Mouse (Mus musculus): Measurements from ENCODE around the gene Ckmt1. TPM values are rescaled to one million over a fixed set of nuclear protein-coding genes. Genes with fewer than 3 reads are reported as not detected.
"Not testable (repeated sequence)": the region's sequence is repeated elsewhere in the genome, so short reads cannot be mapped to it uniquely, and the experiment has no call there.

The Ckmt1 gene
- total RNA-seq (2022) = 100 to 1,000 TPM; 418 to 426 (median 425) TPM

GRCm38 (mm10) chr2:121357494-121357893, at the start of gene Ckmt1:
Gene Ckmt1 (plus strand): TSS chr2:121357714.
- no peak for DNase-seq (ENCODE audit: low spot score in 2 of 2)

DNA sequence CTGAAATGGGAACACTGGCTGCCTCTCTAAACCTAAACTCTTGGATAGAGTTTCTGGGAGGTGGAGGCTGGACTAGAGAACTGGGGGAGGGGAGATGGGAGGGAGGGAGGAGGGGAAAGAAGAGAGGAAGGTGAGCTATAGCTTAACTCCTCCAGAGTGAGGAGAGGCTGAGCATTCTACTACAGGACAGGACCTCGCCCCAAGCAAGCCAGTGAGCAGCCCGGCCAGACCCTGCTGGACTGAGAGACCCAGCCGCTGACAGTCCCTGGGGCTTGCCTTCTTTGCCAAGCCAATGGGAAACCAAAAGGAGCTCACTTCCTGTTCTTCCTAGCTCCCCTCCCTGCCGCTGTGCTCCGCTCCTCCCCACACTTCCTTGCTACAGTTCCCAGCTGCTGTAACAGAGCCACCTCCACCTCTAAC, 48.5 kb upstream of the Ckmt1 start:
- peak in 1 of 2 experiments; percentile 45 for DNase-seq (ENCODE audit: low spot score in 2 of 2)

DNA sequence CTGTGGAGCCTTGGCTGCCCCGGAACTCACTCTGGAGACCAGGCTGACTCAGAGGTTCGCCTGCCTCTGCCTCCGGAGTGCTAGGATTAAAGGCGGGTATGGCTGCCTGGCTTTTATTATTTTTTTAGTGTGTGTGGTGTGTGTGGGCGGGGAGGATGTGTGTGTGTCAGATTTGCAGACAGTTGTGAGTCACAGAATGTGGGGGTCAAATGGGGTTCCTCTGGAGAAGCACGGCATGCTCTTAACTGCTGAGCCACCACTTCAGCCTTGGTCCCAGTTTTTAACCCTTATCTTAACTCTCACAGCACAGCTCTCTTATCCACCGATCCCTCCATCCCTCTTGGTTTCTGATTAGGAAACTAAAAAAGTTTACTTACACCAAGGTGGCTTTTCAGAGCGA, 41.2 kb upstream of the Ckmt1 start:
- DNase-seq (ENCODE audit: low spot score in 2 of 2) = peak in 1 of 2 experiments; percentile 16

DNA sequence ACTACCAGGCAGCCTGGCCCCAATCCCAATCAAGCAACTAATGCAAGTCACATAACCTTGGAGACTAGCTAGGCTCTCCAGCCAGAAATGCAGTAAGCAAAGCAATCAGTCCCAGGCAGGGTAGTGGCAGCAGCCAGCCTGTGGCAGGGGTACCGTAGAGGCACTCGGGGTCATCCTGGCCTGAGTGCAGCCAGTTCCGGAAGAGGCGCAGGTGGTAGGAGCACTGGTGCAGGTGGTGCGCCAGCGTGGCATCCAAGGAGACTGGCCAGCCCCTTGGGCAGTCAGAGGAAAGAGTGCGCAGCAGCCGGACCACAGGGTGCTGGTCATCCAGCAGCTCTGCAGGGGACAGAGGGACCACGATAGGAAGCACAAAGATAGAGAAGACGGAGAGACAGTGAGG, 34.5 kb upstream of the Ckmt1 start:
- DNase-seq (ENCODE audit: low spot score in 2 of 2) = no peak

DNA sequence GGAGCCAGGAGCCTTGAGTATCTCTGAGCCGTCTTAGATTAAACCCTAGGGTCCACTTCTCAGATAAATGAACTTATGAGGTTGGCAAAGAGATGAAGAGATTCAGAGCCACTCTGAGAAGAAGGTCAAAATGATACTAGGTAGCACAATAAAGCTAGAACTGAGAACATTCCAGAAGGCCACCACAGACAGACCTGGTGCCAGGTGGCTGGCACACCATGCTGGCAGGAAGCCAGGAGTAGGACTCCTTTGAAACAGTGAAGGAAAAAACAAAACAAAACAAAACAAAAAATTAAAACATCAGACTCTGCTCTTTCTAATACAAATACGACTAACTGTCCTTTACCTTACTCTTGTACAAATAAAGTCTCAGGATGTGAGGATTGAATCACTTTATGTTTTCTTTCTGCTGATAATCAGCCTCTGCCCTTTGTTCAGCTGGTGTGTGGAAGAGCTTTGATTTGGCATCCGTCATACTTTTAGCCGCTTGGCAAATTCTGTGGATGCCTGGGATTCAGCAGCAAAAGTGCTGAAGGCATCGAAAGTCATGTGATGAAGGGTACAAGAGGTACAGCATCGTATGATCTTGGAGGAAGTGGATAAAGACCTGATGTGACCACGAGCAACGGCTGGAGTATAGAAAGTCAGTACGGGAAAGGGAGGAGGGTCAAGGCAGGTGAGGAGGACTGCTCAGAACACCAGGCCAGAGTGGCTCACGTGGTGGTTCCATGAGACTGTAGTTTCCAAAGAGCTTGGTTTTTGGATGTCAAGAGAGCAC, 33.6 kb upstream of the Ckmt1 start:
- no peak for DNase-seq (ENCODE audit: low spot score in 2 of 2)

DNA sequence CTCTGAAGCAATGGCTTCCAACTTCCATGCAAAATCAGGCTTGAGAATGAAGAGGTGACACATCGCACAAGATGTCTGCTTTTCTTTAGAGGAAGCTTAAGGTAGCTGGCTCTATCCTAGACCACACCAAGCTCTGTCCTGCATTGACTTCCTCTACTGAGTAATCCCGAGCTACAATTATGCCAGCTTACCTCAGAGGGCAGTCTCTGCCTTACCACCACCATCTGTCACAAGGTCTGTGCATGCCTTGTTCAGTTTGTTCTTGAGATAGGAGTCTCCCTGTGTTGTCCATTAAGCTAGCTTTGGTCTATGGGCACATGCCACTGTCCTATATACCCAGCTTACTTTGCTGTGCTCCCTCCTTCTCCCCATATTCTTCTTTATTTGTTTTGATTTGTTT, 28.0 kb upstream of the Ckmt1 start:
- no peak for DNase-seq (ENCODE audit: low spot score in 2 of 2)

DNA sequence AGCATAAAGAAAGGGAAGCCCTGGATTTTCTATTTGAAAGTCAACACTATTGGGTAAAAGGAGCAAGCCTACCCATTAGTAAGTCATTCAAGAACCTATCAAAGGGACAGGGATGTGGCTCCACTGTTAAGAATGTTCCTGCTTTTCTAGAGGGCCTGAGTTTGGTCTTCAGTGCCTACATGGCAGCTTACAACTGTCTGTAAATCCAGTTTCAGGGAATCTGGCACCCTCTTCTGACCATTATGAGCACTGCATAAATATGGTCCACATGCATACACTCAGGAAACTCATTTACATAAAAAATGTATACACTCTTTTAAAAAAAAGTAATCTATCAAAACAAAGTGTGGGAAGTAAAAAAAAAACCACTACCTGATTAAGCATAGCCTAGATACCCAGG, 18.5 kb upstream of the Ckmt1 start:
- DNase-seq (ENCODE audit: low spot score in 2 of 2) = no peak

- DNase-seq (ENCODE audit: low spot score in 2 of 2) = no peak
These were observed 4.4 kb upstream of the Ckmt1 start for GRCm38 (mm10) chr2:121353156-121353555.

GRCm38 (mm10) chr2:121354378-121354777, 3.1 kb upstream of the Ckmt1 start:
- no peak for DNase-seq (ENCODE audit: low spot score in 2 of 2)

DNA sequence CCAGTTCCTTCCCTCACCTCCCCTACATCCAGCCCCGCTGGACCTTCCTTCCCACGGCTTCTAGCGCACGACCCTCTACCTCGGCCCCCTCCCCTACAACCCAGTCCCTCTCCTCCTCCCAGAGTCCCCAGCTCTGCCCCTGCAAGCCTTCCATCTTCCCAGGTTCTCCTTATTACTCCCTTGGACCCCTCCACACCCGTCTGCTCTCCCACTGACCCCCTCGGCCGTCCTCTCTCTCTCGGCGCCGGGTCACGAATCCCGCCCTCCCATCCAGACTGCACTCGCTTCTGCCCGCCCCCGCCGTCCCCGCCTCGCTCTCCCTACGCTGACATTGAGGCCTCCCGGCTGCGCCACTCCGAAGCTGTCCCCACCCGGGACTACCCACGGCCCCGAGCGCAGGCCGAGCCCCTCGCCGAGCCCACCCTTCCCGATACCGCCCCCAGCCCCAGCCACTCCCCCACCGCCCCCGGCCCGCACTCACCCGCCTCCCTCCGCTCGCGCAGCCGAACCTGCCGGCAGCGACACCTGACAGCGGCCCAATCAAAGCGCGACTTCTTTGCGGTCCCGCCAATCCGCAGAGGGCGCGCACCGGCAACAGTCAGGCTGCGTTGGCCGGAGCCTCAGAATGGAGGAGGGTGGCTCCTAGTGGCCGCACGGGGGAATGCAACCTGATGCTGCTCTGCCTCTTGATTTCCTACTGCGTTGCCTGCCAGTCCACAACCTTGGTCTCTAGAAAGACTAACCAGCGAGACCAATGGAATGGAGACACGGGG, 2.5 kb upstream of the Ckmt1 start, which contains the start of gene Ppip5k1:
TSS of gene Ppip5k1 (minus strand) at position 577 of the 773 bp plus-strand sequence.
- peak; percentile 96 to 97 for DNase-seq (ENCODE audit: low spot score in 2 of 2)

DNA sequence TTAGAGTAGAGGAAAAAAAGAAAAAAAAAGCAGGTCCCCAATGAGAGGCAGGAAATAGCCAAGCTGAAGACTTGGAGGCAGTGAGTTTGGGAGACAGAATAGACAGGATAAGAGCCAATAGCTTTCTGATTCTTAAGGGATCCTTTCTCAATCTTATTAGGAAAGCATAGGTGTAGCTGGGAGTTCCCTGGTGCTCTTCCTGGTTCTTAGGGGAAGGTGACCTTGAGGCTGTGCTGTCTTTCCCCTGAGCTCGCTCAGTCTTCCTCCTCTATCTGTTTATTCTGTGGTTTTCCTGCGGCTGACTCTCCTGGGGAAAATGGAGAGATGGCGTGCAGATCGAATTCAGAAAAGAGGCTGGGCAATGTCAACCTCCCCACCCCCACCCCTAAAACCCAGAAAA, 447 bp downstream of the Ckmt1 start:
- DNase-seq (ENCODE audit: low spot score in 2 of 2) = no peak

- peak; percentile 68 to 88 for DNase-seq (ENCODE audit: low spot score in 2 of 2)
These were observed 867 bp downstream of the Ckmt1 start for GRCm38 (mm10) chr2:121358381-121358780.

GRCm38 (mm10) chr2:121359461-121359860, 1.9 kb downstream of the Ckmt1 start:
- no peak for DNase-seq (ENCODE audit: low spot score in 2 of 2)

DNA sequence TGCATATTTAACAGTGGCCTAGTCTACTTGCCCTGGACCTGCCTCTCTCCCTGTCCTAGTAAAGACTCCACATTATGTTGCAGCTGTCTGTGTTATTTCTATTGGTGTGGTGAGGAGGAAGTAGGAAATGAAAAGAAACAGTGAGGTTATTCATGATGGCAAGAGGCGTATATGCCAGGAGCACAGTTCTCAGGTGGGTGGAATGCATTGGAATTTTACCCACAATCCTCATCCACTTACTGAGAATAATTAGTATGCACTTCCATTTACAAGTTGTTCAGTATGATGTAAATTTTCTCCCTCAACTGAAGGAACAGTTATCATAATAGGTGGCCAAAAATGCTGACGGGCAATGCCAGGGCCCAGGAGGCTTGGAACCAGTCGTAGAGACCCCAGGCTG, 6.1 kb downstream of the Ckmt1 start:
- DNase-seq (ENCODE audit: low spot score in 2 of 2) = no peak

DNA sequence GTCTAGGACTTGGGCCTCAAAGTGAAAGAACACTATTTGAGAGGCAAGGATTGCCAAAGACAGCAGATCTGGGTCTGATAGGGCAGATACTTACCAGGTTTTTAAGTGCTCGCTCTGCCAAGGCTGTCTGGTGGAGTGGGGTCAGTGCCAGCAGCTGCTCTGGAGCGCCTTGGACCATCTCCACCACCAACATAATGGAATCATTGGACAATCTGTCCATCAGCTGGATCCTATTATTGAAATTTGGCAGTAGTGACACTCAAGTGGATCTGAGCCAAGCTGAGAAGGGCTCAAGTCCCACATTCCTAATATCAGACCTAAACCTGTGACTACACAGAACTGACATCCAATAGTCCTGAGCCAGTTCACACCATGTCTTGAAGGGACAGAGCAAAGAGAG, 11.3 kb downstream of the Ckmt1 start:
- DNase-seq (ENCODE audit: low spot score in 2 of 2) = no peak

GRCm38 (mm10) chr2:121370921-121371320, 13.4 kb downstream of the Ckmt1 start:
- no peak for DNase-seq (ENCODE audit: low spot score in 2 of 2)

GRCm38 (mm10) chr2:121372266-121372665, 14.8 kb downstream of the Ckmt1 start:
- no peak for DNase-seq (ENCODE audit: low spot score in 2 of 2)

DNA sequence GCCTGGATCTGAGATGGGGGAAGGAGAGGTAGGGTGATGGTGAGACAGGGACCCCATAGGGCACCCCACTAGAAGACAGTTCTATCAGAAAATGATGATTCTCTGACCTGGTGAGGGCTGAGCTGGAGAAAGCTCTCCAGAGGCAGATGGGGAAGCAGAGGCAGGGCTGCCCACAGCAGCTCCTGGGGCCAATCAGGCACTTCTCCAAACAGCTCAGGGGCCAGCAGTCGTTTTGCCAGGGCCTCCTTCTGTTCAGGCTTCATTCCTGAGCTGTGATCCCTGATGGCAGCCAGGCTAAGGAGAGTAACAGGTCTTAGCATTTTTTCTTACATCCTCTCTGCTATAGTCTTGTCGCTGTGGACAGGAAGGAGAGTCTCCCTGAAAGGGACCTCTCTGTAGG, 17.3 kb downstream of the Ckmt1 start:
- no peak for DNase-seq (ENCODE audit: low spot score in 2 of 2)

DNA sequence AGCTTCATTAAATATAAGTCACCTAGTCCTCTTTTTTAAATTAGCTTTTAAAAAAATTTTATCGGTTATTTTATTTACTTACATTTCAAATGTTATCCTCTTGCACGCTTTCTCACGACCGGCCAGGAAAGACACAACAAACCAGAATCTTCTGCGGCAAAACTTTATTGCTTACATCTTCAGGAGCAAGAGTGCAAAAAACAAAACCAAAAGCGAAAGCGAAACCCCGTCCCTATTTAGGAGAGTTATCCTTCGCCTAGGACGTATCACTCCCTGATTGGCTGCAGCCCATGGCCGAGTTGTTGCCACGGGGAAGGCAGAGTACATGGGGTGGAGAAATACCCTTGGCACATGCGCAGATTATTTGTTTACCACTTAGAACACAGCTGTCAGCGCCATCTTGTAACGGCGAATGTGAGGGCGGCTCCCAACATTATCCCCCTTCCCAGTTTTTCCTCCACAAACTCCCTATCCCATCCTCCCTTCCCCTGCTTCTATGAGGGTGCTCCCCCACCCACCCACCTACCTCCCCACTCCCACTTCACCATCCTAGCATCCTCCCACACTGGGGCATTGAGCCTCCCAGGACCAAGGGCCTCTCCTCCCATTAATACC, 29.6 kb downstream of the Ckmt1 start, which contains the start of gene Strc:
TSS of gene Strc (minus strand) at position 208 of the 615 bp plus-strand sequence.
- DNase-seq (ENCODE audit: low spot score in 2 of 2) = not testable (repeated sequence)

- peak; percentile 55 to 79 for DNase-seq (ENCODE audit: low spot score in 2 of 2)
These were observed 39.1 kb downstream of the Ckmt1 start for GRCm38 (mm10) chr2:121396624-121397023.

DNA sequence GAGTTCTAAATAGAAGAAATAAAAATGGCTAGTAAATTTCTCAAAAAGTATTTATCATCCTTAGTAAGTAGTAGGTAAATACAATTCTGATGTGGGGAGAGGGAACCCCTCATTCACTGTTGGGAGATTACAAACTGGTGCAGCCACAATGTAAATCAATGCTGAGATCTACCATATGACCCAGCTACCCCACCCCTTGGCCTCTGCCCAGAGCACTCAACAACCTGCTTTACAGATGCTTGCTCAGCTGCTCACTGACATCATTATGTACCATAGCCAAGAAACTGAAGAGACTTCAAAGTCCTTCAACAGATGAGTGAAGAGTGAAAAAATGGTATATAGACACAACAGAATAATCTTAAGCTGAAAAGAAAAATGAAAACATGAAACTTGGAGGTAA, 45.8 kb downstream of the Ckmt1 start:
- DNase-seq (ENCODE audit: low spot score in 2 of 2) = no peak

DNA sequence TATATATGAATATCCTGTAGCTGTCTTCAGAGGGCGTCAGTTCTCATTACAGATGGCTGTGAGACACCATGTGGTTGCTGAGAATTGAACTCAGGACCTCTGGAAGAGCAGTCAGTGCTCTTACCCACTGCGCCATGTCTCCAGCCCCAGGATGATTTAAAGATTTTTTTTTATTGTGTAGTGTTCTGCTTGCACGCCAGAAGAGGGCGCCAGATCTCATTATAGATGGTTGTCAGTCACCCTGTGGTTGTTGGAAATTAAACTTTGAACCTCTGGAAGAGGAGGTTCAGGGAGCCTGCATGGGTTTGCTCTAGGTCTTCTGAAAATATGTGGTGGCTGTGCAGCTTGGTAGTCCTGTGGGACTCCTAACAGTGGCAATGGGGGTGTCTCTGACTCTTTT, 50.6 kb downstream of the Ckmt1 start:
- no peak for DNase-seq (ENCODE audit: low spot score in 2 of 2)
